Mouse (Mus musculus) heart, adult 2 months (tissue): ENCODE results near the gene Tex45.

ENCODE experiments used
- CTCF ChIP-seq: fragments of 200-600 bp; IDR thresholded peaks from 2 replicates; pipeline ENCODE4 v1.8.1; 2022; ENCODE audit warnings: antibody characterized with exemption, mild to moderate bottlenecking, moderate library complexity
- EP300 ChIP-seq: fragments of 200-500 bp; IDR thresholded peaks from 2 replicates; pipeline ENCODE4 v1.6.1; 2011; ENCODE audit warnings: low read depth, low read length, control low read depth; ENCODE audit not compliant: insufficient read depth
- POLR2A ChIP-seq: fragments of 200-500 bp; IDR thresholded peaks from 2 replicates; pipeline ENCODE4 v1.6.1; 2011; ENCODE audit warnings: mild to moderate bottlenecking, low read depth, low read length, control low read depth; ENCODE audit not compliant: insufficient read depth

DNA sequence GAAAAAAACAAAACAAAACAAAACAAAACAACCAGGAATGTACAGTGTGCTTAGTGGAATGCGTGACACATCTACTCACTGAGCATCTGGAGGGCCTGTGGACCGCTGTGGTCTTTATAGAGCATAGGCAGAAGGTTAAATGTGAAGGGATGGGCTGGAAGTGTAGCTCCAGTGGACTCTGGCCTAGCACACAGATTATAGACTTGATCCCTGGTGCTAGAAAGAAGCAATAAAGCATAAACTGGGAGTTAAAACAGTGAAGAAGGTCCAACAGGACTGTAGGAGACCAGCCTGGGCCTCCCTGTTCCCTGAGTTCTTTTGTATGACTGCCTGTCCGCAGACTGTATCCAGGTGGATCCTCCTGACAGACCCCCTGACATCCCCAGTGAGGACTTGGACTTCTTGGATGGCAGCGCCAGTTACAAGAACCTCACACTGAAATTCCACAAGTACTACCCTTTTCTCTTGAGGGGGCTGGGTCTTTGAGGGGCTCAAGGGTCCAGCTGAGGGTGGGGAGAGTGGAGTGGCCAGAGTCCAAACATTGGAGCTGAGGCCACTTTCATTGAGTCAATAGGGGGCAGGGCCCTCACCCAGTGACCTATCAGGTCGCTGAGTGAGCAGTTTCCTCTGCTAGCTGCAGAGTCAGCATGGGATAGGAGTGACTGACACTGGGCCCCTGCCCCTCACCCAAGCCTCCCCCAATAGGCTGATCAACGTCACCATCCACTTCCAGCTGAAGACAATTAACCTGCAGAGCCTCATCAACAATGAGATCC, 37.5 kb downstream of the Tex45 start:
- TF ChIP-seq POLR2A = no peak
- no peak for TF ChIP-seq CTCF
- no peak for TF ChIP-seq EP300
